Mouse (Mus musculus): ENCODE results near the gene Unkl.
A peak's percentile ranks its signal among the peaks of the same experiment; 100 is the strongest.

DNA sequence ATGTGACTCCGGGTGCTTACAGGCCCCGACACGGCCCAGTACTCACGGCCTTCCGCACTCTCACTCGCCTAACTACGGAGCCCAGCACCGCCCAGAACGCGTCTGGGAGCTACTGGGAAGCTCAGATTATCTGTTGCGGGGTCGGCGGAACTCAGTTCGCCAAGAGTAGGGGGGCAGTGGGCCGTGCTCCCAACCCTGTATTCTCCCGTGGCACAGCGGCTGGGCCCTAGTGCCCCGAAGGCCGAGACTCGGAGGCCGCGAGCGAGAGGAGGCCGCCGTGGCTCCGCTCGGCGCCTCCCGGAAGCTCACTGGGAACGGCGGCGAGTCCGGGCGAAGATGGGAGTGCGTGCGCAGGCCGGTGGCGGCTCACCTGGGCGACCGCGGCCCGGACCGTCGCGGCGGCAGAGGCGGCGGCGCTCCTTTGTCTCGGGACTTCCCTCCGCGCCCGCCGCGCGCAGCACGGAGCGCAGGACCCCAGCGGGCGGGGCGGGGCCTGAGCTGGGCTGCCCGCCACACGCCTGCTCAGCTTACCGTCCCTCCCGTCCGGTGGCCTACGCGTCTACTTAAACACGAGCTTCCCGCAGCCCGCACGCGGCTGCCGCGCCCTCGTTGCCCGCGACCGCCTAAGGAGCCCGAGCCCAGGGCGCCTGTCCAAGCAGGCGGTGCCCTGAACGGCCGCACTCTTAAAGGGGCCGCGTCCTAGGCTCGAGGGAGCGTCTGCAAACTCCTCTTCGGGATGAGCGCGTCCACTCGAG is 84.9 kb downstream of the Unkl start:
- TF ChIP-seq CTCF (IDR thresholded peaks at IDR 0.05; ENCODE audit: control insufficient read depth, insufficient read depth, insufficient read length) (no peak), MAX (IDR thresholded peaks at IDR 0.05) (peak; percentile 96), USF1 (IDR thresholded peaks at IDR 0.05; ENCODE audit: low read depth) (no peak), FOSL1 (IDR thresholded peaks at IDR 0.05; ENCODE audit: insufficient read depth, low read length, poor library complexity, severe bottlenecking) (no peak), CEBPB (IDR thresholded peaks at IDR 0.05; ENCODE audit: low read depth) (no peak)

All from C2C12 (cell line).